Mouse (Mus musculus) kidney, postnatal 0 days (tissue): ENCODE measurements around the gene Ppp3cb. TPM values are rescaled to one million over a fixed set of nuclear protein-coding genes. Genes with fewer than 3 reads are reported as not detected.

Experiments
- ATAC-seq: fragments of 200-750 bp; cut with Nextera tagmentation; replicated peaks from 2 replicates; pipeline ENCODE4 v1.8.0; 2017; ENCODE audit warnings: low read depth, moderate number of reproducible peaks, moderate TSS enrichment, moderate library complexity; ENCODE audit not compliant: low FRiP score
- DNase-seq: peaks from one replicate; pipeline ENCODE4 v3.0.0-alpha.2; 2016; ENCODE audit warnings: low spot score
- H3K27ac ChIP-seq: fragments of 300-500 bp; sonication (generic); 2 replicates; pipeline ENCODE4 v1.5.1; 2014; ENCODE audit warnings: mild to moderate bottlenecking
- H3K27me3 ChIP-seq: fragments of 300-500 bp; sonication (generic); 2 replicates; pipeline ENCODE4 v1.6.1; 2014; ENCODE audit warnings: low read length, mixed read lengths; ENCODE audit not compliant: insufficient read depth
- H3K36me3 ChIP-seq: fragments of 300-500 bp; sonication (generic); 2 replicates; pipeline ENCODE4 v1.6.1; 2014; ENCODE audit warnings: low read length, mixed read lengths; ENCODE audit not compliant: insufficient read depth
- H3K4me1 ChIP-seq: fragments of 300-500 bp; sonication (generic); replicated peaks from 2 replicates; pipeline ENCODE4 v1.6.1; 2014; ENCODE audit warnings: antibody characterized with exemption, low read length, mixed read lengths; ENCODE audit not compliant: insufficient read depth
- H3K4me2 ChIP-seq: fragments of 300-500 bp; sonication (generic); 2 replicates; pipeline ENCODE4 v1.6.1; 2014; ENCODE audit warnings: mild to moderate bottlenecking, low read length, moderate library complexity, mixed read lengths
- H3K4me3 ChIP-seq: fragments of 300-500 bp; sonication (generic); replicated peaks from 2 replicates; pipeline ENCODE4 v1.5.1; 2014; ENCODE audit warnings: low read depth, low read length
- H3K9ac ChIP-seq: fragments of 300-500 bp; sonication (generic); 2 replicates; pipeline ENCODE4 v1.6.1; 2014; ENCODE audit warnings: low read depth, low read length
- H3K9me3 ChIP-seq: fragments of 300-500 bp; sonication (generic); replicated peaks from 2 replicates; pipeline ENCODE4 v1.6.1; 2016; ENCODE audit warnings: low read length, inconsistent platforms, mixed read lengths
- CTCF ChIP-seq: IDR thresholded peaks from 2 replicates; pipeline ENCODE4 v1.5.1; 2016; ENCODE audit warnings: antibody characterized with exemption, low read depth, mild to moderate bottlenecking, moderate library complexity
- WGBS: fragments of 180-500 bp; shearing (Covaris S2); extraction: QIAGEN DNeasy Blood & Tissue Kit; methylation state at CpG from one replicate; pipeline ENCODE4 v1.1.7; 2014; 5-methylcytosine and 5-hydroxymethylcytosine counted together
- polyA plus RNA-seq: library from polyadenylated mRNA; unstranded; fragments of >200 nt; fragmentation: Nextera tagmentation; extraction: Ambion mirVana; gene quantifications from 2 replicates; pipeline ENCODE4 v1.2.1, GENCODE M21; 2015

The Ppp3cb gene
- polyA plus RNA-seq, 1 experiment from 2014 or later = 36.4 TPM

DNA sequence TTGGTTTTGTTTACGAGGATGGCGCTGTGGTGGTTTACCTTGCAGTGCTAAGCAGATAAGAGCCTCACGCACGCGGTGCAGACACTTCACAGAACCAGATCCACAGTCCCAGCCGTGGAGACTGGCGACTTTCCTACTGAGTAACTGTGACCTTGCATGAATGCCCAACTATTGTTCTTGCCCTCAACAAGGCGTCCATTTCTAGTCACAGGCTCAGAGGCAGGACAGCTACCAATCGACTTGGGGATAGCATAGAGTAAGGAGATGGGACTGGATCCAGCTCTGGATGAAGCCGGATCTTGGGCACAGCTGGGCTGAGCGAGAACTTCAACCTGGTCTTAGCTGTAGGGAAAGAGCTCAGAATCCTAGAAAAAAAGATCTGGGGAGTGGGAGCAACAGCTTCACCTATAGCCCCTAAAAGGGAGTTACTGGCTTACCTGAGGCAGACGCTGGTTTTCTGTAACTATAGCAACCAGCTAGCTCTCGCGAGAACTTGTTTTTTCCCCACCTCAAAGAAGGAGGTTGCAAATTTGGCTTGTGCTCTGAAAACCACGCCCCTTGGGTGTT lies 94.5 kb downstream of the Ppp3cb start, which contains the start of gene Cfap70:
Cfap70 (minus strand) TSS at position 462 of the 567 bp plus-strand sequence.
- WGBS = 1% methylated on average over 15 of the region's 15 CpGs
- peak within 1 kb of the TSS; percentile 50 for H3K9ac ChIP-seq
- H3K4me1 ChIP-seq = no peaks in the 10 kb centered on the region
- H3K36me3 ChIP-seq = 0 out of 2 replicates have a peak, but pooled peaks cover 3% of the 10 kb centered on the region
- no peaks in the 10 kb centered on the region for H3K9me3 ChIP-seq
- peak within 1 kb of the TSS; percentile 64 for H3K4me2 ChIP-seq
- no peak for TF ChIP-seq CTCF
- H3K27ac ChIP-seq = no peak within 1 kb of the TSS
- no peaks in the 10 kb centered on the region for H3K27me3 ChIP-seq
- H3K4me3 ChIP-seq = peak within 1 kb of the TSS; percentile 34
- ATAC-seq (peak; percentile 80), DNase-seq (peak; percentile 85)

DNA sequence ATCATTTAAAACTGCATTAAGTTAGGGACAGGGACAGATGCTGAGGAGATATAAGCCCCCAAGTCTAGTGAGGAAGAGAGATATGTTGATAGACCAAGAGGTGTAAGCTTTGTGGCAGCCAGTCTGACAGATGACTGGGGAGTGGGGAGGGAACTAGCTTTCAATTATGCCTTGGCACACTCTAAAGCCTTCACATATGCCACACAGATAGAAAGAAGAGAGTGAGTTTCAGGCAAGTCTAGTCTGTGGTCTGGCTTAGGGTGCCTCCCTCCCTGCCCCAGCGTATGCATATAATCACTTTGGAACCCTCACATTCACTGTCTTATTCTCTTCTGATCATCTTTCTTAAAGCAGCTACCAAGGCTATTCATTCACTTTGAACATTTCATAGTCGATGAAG lies 95.1 kb downstream of the Ppp3cb start:
- Histone ChIP-seq H3K4me3 (peak overlapping the region; percentile 34), H3K36me3 (0 out of 2 replicates have a peak, but pooled peaks cover 3% of the 10 kb centered on the region), H3K4me2 (peak overlapping the region; percentile 64), H3K9me3 (no peaks in the 10 kb centered on the region), H3K27me3 (no peaks in the 10 kb centered on the region), H3K27ac (no peak overlapping the region), H3K4me1 (no peaks in the 10 kb centered on the region), H3K9ac (peak overlapping the region; percentile 50)
- no peak for DNase-seq
- ATAC-seq = no peak
- WGBS = 11% methylated on average over 2 of the region's 2 CpGs
- no peak for TF ChIP-seq CTCF

Other genes with a start within 250 kb of the Ppp3cb start
- 32.8 and 37.9 TPM in 2 replicates for gene Ecd, start 198.5 kb downstream of the Ppp3cb start, polyA plus RNA-seq
- gene Fam149b, start 198.4 kb downstream of the Ppp3cb start, polyA plus RNA-seq = 24.0 and 24.3 TPM in 2 replicates
- gene Dnajc9, start 157.7 kb downstream of the Ppp3cb start, polyA plus RNA-seq = 91.4 and 105 TPM in 2 replicates
- 111 and 115 TPM in 2 replicates for gene Mrps16, start 152.9 kb downstream of the Ppp3cb start, polyA plus RNA-seq
- 1.3 and 1.7 TPM in 2 replicates for gene Cfap70, start 94.3 kb downstream of the Ppp3cb start, polyA plus RNA-seq
- 43.7 and 45.9 TPM in 2 replicates for gene Anxa7, start 66.4 kb downstream of the Ppp3cb start, polyA plus RNA-seq
- gene Mss51, start 49.7 kb downstream of the Ppp3cb start, polyA plus RNA-seq = 0.28 and 0.38 TPM in 2 replicates
- gene Usp54, start 94.5 kb upstream of the Ppp3cb start, polyA plus RNA-seq = 4.8 and 5.6 TPM in 2 replicates
- 1.8 and 2.5 TPM in 2 replicates for gene Myoz1, start 110.0 kb upstream of the Ppp3cb start, polyA plus RNA-seq
- 0.32 and 0.33 TPM in 2 replicates for gene Synpo2l, start 121.8 kb upstream of the Ppp3cb start, polyA plus RNA-seq
- gene Sec24c, start 127.7 kb upstream of the Ppp3cb start, polyA plus RNA-seq = 57.3 and 62.8 TPM in 2 replicates
- 21.6 and 22.4 TPM in 2 replicates for gene Fut11, start 148.4 kb upstream of the Ppp3cb start, polyA plus RNA-seq
- 195 and 223 TPM in 2 replicates for gene Chchd1, start 156.4 kb upstream of the Ppp3cb start, polyA plus RNA-seq
- gene Zswim8, start 161.0 kb upstream of the Ppp3cb start, polyA plus RNA-seq = 20.2 and 20.6 TPM in 2 replicates
- 18.2 and 19.3 TPM in 2 replicates for gene Ndst2, start 188.0 kb upstream of the Ppp3cb start, polyA plus RNA-seq
- gene Camk2g, start 247.5 kb upstream of the Ppp3cb start, polyA plus RNA-seq = 36.5 and 45.5 TPM in 2 replicates